Mouse (Mus musculus) urinary bladder, postnatal 0 days (tissue): ENCODE measurements around the gene Cox11. TPM values are rescaled to one million over a fixed set of nuclear protein-coding genes. Genes with fewer than 3 reads are reported as not detected.

ENCODE experiments used
- polyA plus RNA-seq: library from polyadenylated mRNA; unstranded; fragments of >200 nt; fragmentation: Nextera tagmentation; extraction: Ambion mirVana; gene quantifications from 2 replicates; pipeline ENCODE4 v1.2.1, GENCODE M21; 2015

Cox11 gene
- polyA plus RNA-seq: 18.1 and 18.4 TPM in 2 replicates

DNA sequence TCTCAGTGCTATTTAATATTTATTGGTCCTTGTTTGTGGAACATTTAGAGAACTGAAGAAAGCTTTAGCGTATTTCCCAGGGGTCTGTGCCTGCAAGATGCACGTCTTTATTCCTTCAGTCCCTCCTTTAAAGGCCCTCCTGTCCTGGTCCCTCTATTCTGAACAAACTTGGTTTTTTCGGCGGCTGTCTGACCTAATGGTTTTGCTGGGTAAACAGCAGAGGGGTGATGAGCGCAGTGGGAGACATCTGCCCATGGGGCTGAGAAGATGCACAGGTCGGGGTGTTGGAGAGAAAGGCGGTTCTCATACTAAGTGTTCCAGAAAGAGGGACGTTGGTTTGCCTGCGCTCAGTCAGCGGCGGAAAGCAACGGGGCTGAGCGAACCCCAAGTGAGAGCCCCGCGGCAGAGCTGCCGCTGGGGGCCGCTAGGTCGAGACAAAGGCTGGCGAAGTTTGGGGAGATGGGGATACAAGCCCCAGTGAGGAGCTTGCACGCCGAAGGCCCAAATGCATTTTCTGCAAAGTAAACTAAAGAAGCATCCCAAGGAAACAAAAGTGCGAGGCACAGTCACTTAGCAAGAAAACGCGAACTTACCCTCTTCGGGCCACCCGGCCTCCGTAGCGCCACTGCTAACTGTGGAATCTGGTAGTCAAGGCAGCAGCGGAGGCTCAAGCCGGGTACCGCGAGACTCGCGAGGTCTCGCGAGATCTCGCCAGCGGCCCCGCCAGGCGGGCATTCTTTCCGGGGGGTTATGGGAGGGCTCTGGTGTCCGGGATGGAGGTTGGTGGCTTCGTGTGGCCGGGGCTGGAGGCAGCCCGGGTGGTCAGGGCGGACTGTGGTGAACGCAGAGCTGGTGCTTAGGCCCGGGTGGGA lies at the start of gene Cox11, which contains the start of gene Stxbp4:
TSS of gene Cox11 (plus strand) at position 734 of the 872 bp plus-strand sequence.
TSS of gene Stxbp4 (minus strand) at position 645 of the 872 bp plus-strand sequence.

GRCm38 (mm10) chr11:90687460-90688416 lies 49.8 kb downstream of the Cox11 start, which contains the start of gene Tom1l1:
Gene Tom1l1, minus strand, starts transcription at chr11:90688366.

Other genes starting within 250 kb of the Cox11 start
- gene Hlf, start 247.3 kb upstream of the Cox11 start, polyA plus RNA-seq: 0.96 and 1.1 TPM in 2 replicates
- gene Stxbp4, start 89 bp upstream of the Cox11 start, polyA plus RNA-seq: 2.9 and 4.0 TPM in 2 replicates
- gene Tom1l1, start 50.2 kb downstream of the Cox11 start, polyA plus RNA-seq: 22.0 and 29.3 TPM in 2 replicates